Mouse (Mus musculus) testis, postnatal 10 days (tissue): ENCODE measurements around the gene Lin37.

ENCODE experiments used
- DNase-seq: peaks from one replicate; pipeline ENCODE4 v3.0.0; 2021; ENCODE audit warnings: low spot score

The Lin37 gene

DNA sequence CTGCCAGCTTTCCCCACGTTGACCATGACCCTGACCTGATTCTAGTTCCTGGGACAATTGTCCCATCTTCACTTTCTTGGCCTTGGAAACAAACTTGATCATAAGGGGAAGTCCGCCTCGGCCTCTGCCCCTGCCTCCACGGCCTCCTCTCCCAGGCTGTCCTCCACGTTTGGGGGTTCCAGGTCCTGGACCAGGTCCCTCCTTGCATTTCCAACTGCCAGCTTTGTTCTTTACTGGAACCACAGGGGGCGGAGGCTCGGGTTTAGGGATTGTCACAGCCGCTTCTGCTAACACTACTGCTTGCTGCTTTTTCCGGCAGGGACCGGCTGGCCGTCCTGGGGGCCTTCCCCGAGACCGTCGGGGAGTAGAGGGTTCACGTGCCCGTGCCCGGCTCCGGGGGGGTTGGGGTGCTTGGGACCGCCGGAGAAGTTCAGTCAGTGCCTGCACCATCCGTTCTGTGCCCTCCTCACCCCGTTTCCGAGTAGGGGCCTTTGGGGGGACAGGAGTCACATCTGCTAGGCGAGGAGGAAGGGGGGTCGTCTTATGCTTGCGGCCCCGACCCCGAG, 26.9 kb upstream of the Lin37 start:
- peak; percentile 57 for DNase-seq

DNA sequence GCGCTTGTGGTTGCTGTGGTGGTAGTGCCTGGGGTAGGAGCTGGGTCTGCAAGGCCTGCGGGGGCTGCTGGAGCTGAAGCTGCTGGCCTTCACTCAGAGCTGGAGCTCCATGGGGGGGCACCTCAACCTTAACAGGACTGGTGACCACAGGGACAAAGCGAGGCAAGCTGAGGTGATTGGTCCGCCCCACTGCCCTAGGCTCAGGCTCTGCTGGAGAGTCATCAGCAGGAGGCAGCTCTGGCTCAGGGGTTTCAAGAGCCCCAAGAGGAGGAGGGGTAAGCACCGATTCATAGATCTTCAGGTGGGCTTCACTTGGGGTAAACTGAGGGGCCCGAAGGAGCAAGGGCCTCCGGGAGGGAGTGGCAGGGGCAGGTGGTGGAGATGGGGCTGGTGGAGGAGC, 25.5 kb upstream of the Lin37 start:
- peak; percentile 42 for DNase-seq

DNA sequence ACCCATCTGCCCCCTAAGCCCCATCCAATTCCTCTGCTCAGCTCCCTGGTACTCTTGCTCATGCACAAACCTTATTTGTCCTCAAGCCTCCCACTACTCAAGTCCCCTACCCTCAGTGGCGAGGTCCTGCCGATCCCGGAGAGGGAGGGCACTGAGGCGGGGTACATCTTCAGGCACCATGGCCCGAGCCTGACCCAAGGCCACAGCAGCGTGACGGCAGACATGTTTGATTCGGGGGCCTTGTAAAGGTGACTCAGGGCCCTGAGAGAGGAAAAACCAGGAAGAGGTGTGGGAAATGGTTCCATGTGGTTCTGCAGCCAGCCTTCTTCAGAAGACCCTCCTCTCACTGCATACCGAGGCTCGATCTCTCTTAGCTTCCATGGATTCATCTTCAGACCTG, 24.7 kb upstream of the Lin37 start:
- DNase-seq = peak; percentile 41

DNA sequence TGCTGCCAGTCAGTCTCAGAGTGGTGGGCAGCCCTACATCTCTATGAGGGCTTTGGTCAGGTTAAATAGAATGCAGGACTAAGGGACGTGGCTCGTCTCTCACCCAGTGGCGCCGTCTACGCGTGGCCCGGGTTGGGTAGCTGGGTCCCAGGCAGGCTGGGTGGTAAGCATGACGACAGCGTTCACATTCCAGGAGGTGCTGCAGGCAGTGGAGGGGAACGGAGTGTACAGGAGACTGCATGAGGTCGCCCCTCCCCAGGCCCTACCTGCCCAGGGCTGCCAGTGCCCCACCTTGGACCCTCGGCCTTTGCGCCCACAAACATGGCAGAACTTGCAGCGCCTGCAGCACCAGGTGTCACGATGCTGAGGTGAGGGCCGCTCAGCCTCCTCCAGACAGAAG, 21.9 kb upstream of the Lin37 start:
- DNase-seq = peak; percentile 45

DNA sequence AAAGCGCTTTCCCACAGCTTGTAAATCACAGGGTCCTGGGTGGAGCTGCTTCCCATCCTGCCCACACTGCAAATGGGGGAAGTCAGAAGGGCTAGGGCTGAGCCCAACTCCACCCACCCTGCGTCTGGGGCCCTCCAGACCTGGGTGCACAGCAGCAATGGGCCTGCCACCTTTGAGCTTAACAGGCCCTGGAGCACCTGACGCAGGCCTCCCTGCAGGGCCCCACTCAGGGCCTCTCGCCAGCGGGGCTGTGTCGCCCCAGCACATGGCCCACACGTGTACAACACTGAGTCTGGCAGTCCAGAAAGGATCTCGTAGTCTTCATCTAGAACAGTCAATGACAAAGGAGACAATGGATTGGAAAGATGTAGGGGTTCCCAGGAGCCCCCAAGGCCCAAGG, 20.3 kb upstream of the Lin37 start:
- DNase-seq = no peak

DNA sequence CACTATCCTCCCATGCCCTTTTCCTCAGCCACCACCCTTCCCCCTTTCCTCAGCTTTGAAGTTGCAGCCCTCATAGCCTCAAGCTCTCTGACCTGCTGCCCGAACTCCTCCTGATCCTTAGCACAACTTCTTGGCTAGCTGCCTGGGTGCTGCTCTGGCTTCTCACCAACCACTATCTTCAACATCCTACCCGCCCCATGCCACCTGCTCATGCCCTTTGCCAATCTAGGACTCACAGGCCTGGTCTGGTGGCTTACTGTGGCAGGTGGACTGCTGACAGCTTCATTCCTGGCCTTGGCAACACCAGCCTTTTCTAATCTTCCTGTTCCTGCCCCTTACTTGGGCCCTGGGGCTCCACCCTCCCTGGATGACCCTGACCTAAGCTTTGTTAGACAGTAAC, 13.3 kb upstream of the Lin37 start:
- peak; percentile 77 for DNase-seq

DNA sequence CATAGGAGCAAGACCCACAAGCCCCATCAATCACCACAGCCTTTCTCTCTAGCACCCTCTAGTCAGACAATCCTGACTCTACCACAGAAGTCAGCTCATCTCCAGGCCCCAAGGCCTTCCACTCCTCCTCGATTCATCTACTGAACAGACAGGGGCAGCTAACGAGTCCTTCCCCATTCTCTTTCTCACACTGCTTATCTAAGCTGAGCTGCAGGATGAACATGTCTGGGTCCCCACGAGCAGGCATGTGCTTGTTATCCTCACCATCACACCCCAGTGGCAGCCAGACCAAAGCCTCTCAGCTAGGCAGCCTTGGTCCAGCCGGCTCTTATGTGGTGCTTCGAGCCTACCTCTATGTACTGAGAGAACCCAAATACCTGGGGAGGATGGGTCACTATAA, 12.8 kb upstream of the Lin37 start:
- no peak for DNase-seq

DNA sequence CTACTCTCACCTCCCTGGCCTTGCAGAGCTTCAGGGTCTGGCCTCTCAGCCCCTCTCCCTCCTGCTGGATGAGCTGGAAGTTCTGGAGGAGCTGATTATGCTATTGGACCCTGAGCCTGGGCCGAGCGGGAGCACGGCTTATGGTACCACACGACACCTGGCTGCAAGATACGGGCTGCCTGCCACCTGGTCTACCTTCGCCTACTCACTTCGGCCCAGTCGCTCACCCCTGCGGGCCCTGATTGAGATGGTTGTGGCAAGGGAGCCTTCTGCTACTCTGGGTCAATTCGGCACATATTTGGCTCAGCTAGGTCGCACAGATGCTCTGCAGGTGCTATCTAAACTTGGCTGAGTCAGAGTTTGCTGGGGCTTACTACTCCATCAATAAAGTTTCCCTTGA, 7.9 kb upstream of the Lin37 start:
- DNase-seq = no peak

DNA sequence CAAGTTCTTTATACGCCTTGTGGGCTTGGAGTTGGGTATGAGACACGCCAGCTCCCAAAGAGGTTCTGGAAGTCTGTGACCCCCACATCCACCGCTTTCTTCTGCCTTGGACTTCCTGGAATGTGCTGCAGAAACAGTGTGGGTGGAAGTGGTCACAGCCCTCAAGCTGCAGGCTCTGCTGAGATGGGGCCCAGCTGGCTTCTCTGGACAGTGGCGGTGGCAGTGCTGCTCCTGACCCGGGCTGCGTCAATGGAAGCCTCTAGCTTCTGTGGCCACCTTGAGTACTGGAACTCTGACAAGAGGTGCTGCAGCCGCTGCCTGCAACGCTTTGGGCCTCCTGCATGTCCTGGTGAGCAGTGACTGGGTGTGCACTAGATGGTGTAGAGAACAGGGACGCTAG, 6.4 kb upstream of the Lin37 start:
- no peak for DNase-seq

DNA sequence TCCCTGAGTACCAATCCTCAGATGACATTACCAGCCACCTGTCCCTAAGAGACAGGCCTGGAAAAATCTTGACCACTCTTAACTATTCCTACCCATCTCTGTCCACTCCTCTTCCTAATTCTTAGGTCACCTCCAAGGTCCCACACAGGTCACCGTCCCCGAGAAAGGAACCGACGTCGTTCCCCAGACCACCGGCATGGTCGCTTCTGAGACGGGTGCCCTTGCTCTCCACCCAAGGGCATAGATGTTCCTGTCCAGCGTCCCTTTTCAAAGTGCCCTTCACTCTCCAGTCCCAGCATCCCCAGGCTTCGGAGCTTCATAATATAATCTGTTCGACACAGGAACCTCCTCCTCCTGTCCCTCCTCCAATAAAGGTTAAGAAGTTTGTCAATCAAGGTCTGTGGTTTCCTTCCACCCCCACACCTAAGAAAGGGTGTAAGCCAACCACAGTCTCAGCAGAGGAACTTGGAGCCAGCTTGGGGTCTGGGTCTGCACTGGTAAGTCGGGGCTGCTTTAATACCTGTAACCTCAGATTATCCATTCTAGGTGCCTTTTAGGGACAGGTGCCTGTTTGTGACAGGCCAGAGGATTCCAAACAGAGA, 5.4 kb upstream of the Lin37 start, which contains the start of gene Igflr1:
TSS of gene Igflr1 (plus strand) at position 458 of the 602 bp plus-strand sequence.
- no peak for DNase-seq

DNA sequence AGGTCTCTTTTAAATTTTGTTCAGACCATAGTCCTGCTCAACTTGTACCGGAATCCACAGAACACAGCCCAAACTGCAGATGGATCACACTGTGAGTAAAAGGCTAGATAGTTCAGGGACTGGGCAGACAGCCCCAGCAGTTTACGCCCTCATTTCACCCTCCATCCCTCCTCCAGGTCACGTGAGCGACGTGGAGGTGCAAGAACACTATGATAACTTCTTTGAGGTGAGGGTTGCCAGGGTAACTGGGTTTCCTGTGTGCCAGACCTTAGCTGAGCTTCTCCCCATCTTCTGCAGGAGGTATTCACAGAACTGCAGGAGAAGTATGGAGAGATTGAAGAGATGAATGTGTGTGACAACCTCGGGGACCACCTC, 4.3 kb upstream of the Lin37 start:
- DNase-seq = no peak

DNA sequence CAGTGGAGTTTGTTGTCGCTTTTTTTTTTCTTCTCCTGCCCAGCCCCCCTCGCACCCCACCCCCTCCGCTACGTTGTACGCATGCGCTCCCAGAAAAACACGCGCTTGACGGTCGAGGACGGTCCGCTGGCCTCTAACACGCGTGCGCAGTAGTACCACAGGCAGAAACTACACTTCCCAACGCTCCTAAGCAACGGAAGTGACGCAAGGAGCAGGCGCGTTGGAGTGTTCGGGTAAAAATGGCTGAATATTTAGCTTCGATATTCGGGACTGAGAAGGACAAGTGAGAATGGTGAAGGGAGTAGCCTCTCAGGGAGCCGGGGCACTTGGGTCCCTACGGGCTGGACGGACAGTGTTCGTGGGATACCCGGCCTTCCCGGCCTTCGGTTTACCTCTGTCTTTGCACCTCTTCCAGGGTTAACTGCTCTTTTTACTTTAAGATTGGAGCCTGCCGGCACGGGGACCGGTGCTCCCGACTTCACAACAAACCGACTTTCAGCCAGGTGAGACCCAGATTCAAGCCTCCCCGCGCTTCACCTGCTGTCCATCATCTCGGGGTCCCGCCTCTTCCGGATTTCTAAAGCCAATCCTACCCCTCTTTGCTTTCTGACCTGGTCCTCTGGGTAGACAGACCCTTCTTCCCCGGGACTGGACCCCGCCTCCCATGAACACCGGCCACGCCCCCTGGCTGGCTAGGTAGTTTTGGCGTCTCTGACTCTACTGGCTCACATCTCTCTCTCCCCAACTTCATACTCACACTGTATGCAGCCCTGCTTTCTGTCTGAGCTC, 3.7 kb upstream of the Lin37 start, which contains the start of the genes U2af1l4, Gm49396 and Psenen:
TSS of gene U2af1l4 (plus strand) at position 185 of the 789 bp plus-strand sequence.
TSS of gene Gm49396 (plus strand) at position 228 of the 789 bp plus-strand sequence.
TSS of gene Psenen (minus strand) at position 511 of the 789 bp plus-strand sequence.
- DNase-seq = peak; percentile 96

DNA sequence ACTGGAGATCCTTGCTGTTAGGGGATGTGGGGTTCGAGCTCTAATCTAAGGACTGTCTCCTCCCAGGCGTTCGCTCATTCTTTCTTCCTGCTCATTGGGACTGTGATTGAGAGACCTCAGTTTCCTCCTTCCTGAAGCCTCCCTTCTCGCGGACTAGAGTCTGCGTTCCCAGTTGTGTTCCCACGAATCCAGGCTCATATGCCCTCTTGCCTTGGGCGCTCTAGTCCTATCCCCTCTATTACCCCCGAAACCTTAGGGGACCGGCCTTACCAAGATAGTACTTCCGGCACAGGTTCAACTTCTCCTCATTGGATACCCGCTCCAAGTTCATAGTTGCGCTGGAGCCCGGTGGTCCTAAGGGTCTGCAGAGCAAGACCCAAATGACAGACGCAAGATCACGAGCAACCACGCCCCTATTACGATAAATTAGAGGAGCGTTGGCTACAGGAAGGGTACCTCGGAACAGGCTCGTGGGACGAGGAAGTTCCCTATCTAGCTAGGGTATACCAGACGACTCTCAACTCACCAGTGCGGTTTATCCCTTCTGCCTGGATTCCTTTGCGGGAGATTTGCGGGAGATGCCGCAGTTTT, 3.0 kb upstream of the Lin37 start:
- no peak for DNase-seq

DNA sequence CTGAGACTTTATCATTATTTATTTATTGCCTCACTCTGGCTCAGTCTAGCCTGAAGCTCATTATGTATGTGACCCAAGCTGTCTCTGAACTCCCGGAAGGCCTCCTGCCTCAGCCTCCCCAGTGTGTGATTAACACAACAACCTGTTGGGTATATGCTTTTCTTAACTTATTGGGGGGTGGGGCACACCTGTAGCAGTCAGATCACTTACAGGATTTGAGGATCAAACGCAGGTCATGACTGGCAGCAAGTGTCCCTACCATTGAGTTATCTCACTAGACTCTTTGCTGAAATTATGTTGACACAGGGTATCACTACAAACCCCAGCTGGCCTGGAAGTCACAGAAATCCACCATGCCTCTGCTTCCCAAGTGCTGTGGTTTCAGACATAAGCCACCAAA, 658 bp upstream of the Lin37 start:
- DNase-seq = no peak

DNA sequence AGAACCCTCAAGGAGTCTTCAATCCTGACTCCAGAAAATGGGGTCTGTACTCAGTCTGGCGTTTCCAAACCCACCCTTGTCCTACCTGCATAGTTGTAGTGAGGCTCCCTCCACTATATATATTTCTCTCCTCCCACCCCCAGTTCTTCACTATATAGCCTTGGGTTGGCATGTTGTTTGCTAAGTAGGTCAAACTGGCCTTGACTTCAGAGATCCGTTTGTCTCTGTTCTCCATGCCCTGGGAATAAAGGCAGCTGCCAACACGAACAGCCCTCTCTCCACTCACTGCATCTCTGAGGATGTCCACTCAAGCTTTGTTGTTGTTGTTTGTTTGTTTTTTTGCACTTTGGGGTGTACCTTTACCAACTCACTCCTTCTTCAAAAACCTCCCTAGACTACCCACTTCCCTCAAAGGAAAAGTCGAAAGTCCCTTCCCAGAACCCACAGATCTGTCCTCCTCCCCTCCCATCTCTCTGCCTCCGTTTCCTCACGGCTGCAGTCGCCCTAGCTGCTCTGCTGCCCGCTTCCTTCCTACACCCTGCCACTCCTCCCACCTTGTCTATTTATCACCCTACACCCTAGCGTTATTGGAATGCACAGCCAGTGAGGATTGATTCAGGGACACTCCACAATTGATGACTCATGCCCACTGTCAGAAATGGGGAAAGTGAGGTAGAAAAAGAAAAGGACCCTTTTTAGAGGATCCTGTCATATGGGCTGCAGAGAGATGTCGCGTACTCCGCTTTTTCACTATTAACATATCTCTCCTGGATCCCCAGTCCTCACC, 789 bp downstream of the Lin37 start:
- no peak for DNase-seq

DNA sequence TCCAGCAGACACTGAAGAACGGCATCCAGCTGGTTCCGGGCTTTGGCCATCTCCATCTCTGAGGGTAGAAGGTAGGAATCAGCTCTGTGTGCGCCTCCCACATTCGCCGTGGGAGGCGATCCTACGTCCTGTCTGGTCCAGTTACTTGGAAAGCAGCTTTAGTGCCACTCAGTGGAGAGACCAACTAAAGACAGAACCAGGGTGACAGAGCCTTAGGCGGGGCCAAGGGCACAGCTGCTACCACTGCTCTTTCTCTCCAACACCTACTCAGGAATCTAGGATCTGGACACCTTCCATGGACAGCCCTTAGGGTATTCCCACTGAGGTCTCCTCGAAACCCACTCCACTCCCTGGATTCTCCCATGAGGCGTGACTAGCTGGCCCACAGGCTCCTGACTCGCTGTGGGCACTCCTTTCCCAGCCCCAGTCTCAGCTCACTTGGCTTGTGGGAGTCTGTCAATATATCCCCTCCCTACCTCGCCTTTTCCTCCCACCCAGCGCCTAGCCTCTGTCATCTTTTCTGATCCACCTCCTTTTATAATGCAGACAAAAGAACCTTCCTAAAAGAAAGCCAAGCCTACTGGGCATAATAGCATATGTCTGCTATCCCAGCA, 1.6 kb downstream of the Lin37 start:
- no peak for DNase-seq

DNA sequence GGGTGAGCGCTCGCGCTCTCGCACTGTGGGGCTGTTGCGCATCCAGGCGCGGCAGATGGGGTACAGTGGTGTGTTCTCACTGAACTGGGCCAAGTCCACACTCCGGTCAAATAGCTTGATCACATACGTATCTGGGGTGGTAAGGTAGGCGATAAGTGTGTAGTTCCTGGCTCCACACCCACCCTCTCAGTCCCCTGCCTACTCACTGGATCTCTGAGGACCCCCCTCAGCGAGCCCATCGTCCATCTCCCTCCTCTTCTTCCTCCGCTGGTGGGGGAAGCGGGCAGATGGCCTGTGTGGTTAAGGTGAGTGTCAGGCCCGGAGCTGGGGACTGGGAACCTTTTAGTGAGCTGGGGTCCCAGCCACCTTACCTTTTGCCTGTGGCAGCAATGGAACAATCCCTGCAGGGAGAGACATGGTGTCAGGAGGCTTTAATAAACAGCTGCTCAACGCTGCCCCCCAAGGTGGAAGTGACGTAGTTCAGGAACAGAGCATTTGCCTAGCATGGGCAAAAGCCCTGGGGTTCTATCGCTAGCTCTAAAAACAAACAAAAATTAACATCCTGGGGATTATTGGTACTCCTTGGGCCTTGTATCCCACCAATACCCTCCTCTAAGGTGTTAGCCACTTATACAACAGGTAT, 2.6 kb downstream of the Lin37 start:
- no peak for DNase-seq

DNA sequence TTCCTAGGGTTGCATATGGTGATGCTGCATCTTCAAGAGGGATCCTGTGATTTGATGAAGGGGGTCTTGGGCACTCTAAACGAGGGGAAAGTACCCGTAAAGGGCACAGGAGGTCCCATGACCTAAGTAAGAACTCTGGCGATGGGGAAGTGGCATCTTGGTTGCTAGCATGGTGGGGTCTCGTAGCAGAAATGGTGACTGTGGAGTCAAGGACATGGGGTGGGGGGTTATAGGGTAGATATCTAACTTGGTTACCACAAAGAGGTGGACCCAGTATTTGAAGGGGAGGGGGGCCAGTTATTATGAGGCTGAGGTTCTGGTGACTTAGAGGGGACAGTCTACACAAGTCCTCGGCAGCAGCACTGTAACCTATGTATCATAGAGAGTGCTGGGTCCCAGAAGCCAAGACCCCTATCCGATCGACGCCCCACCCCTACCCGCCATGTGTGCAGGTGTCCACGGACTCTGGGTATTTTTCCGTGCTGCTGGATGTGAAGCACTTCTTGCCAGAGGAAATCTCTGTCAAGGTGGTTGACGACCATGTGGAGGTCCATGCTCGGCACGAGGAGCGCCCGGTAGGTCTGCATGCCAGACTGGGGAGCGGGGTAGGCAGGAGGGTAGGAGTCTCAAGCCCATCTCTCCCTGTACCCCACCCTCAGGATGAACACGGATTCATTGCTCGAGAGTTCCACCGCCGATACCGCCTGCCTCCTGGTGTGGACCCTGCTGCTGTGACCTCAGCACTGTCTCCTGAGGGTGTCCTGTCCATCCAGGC, 5.6 kb downstream of the Lin37 start:
- no peak for DNase-seq

DNA sequence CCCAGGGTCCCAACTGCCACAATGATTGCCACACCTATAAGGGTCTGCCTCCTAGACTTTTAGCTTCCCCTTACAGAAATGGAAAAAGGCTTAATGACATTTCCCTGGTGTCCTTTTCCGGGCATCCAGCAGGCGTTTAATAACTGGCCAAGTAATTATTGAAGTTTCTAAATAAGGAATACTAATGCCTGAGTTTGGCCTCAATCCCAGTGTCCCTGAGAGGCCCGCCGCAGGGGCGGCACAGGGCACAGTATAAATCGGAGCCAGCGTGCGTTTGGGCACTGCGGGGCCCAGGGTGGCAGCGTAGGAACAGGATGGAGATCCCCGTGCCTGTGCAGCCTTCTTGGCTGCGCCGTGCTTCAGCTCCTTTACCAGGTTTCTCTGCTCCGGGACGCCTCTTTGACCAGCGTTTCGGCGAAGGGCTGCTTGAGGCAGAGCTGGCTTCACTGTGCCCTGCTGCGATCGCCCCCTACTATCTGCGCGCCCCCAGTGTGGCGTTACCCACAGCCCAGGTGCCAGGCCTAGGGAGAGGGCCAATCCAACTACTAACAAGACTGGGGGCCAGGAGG, 6.5 kb downstream of the Lin37 start:
- DNase-seq = no peak
